Mouse (Mus musculus): ENCODE data around the gene Creb3l1.

Gene Creb3l1

DNA sequence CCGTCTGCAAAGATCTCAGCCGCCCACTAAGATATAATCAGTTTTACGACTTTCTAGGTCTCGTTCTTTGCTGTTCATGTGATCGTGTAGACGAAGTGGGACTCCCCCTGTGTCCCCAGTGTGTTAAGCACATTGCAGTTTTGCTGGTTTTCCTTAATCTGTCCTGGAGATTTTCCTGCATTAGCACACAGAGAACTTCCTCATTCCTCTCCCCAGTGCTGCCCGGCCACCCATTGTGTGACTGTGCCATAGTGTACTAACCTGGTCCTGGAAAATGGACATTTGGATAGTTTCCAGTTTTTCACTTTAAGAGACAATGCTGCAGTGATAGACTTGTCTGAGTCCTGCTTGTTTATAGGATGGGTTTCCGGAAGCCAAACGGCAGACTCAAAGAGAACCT is 10.0 kb upstream of the Creb3l1 start:
- in situ Hi-C loops (cut with MboI) = no loop called here

DNA sequence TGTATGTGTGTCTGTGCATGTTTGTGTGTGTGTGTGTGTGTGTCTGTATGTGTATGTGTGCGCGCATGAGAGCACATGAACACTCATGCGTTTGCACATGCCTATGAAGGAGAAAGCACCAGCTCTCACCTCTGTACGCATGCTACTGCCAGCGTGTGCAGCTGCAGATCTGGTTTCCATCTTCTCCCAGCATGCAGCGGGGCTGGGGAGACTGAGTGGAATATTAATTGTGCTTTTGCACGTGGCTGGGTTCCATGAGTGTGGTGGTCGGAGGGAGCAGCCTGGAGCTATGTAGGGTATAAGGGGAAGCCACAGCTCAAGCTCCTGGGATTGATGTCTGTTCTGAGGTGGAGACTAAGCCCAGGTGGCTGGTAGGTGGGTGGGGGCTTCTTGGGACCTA is 6.3 kb upstream of the Creb3l1 start:
- in situ Hi-C loops (cut with MboI) = no loop called here

DNA sequence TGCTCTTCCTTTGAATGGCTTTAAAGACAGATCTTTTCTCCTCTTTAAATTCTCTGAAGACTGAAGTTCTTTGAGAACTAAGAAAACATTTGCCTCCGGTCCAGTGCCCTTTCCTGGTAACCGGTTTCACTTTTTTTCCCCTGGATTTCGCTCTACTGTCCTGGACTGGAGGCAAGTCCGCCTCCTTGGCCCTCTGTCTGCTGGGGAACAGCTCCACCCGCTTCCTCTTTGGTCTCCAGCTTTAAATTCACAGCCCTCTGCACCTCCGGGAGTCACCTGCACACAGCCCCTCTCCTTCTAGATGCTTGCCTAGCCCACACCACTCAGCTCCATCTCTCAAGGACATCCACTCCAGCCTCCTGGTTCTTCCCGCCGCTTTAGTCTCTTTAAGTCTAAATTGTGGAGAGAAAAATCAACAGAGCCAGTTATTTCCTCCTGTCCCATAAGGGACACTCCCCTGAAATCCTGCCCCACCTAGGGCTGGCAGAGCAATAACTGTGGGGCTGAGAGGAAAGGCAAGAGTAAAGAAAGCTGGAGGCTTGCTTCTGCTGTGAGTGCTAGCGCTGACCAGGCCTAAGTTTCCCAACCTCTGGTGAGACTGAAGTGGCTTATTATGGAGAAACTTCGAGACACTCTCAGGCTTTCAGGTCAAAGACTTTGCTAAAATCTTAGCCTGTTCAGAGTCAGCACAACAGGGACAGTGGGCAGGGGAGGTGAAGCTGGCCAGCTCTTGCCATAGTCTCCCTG is 5.3 kb upstream of the Creb3l1 start:
- in situ Hi-C loops (cut with MboI) = no loop called here

DNA sequence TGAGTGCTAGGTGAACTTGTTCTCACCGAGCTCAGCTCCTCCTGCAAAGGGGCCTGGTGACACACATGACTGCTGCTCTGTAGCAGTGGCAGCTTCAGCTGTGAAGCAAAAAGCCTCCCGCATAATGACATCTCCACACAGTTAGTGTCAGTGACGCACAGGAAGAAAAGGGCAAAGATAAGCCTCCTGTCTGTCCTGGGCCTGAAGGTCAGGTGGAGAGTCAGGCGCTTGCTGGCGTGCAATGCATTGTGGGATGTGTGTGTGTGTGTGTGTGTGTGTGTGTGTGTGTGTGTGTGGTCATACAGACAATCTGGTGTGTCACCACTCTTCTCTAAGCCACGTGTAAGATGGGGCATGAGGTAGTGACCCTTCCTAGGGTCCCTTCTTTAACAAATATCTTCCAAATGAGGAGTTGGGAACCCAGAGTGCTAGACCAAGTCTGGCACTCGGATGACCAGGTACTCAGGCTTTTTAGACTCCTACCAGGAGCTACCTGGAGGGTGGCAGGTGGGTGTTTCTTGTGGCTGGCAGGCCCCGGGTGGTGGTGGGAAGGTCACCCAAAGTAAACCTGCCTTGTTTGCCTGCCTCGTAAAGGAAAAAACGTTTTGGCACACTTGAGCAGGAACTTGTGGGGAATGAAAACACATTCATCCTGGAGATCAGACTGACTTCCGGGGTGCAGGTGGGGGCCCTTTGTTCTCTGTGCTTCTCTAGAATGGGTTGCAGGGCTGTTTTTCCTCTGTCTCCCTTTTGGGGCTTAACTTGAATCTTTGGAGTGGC is 3.7 kb upstream of the Creb3l1 start:
- in situ Hi-C loops (cut with MboI) = no loop called here

DNA sequence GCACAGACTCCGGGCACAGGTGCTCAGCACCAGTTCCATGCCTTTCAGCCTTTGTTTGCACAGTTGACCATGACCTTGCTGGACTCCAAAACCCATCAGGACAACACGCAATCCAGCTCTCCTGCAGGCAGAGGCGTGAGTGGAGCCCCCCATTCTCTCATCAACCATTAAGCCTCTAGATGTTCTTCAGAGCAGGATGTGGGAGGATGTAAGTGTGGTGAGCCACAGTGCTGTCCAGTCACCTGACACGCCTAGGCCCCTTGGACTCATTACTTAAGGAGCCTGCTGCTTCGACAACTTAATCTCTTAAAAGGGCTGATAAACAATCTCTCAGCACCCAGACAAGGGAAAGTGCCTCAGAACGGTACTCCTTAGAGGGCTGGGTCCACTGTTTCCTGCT is 1.7 kb upstream of the Creb3l1 start:
- in situ Hi-C loops (cut with MboI) = no loop called here

DNA sequence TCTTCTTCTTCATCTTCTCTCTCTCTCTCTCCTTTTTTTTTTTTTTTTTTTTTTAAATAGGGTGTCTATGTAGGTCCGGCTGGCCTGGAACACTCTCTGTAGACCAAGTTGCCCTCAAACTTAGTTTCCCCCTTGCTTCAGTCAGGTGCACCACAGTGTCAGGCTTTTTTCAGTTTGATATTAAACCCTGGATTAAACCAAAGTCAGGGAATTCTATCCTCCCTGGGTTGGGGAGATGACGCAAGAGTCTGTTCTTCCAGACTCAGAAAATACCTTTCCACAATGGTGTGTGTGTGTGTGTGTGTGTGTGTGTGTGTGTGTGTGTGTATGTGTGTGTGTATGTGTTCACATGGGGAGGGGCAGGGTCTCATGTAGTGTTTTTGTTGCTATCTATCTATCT is 900 bp upstream of the Creb3l1 start:
- in situ Hi-C loops (cut with MboI) = no loop called here

DNA sequence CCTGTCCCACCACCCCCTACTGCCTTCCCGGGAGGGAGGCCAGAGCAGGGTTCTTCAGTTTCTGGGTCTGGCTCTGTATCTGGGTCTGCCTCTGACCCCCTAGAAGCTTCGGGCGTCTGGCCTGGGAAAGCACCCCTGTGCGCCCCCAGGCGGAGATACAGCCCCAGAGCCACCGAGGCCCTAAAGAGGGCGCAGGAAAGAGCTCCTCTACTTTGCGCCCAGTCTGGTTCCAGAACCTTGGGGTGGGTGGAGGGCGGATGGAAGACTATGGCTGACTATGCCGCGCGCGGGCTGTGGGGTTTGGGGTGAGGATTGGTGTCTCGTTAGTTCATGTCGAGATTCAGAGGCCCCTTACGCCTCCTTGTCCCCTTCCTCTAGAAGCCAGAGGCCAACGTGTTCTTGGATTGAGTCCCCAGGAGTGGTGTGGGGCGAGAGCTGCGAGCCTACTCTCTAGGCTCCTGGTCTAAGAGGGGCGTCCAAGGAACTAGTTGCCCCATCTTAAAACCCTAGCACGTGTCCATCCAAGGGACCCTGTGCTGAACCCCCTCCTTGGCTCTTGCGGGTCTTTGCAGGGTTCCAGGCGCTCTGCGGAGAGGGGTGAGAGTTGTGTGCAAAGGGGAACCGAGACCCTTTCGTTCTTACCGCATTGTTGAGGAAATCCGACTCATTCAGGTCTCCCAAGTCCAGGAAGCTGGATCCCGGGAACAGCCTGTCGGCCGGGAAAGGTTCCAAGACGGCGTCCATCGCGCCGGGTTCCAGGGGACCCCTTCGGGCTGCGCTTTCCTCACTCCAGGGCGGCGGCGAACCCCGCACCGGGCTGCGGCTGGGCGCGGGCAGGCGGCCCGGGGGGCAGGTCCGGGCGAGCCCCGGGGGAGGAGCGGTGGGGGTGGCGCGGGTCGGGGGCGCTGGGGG is 684 bp downstream of the Creb3l1 start:
- in situ Hi-C loops (cut with MboI) = no loop called here

DNA sequence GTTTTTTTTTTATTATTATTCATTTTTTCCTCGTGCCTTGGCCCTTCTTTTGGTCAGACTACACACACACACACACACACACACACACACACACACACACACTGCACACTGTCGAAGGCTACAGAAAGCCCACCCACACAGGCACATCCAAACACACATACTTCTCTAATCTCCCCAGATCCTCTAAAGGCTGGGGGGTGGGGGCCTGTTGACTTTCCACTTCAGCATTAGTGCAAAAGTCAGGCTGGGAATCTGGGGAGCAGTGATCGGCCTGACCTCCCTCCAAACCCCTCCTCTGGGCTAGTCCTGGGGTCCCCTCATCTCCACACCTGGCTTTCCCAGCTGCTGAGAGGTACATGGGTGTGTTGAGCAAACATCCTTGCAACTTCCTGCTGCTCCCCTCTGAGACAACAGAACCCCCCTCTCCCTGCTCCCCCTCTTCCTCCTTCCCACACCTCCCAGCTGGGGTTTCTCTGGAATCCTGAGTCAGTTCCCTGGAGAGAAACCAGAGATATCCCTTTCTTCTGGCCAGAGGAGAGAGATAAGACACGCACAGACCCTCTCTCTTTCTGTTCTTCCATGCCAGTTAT is 3.5 kb downstream of the Creb3l1 start:
- in situ Hi-C loops (cut with MboI) = no loop called here

DNA sequence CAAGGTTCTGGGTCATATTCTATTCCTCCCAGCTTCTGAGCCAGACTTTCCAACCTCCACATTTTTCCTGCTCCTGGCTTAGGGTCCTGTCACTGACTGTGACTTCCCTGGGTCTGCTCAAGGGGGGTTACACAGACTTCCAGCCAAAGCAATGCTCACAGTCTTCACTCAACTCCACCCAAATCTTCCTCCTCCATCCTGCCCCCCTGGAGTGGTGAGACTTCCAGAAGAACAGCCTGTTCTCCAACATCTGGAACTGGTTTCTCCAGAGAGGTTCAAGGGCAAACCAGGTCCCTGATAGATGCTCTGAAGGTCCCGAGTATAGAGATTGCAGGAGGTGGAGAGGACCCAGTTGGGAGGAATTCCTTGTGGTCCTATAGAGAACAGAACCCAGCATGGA is 6.9 kb downstream of the Creb3l1 start:
- in situ Hi-C loops (cut with MboI) = no loop called here

DNA sequence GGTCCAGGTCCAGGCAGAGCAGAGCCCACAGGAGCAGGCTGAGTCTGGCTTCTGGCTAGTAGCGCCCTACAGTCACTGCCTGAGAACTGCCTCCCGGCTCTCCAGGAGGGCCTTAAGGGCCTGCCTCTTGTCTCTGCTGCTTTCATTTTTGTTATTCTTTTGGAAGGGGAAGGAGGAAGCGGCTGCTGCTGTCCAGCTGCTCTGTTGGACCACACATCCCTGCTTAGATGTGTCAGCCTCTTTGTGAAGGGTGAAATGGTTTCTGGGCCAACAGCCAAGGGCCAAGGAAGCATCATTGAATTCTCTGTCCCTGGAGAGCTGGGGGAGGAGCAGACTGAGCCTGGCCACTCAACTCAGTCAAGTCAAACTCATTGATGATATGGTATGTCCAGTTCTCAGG is 7.3 kb downstream of the Creb3l1 start:
- in situ Hi-C loops (cut with MboI) = no loop called here

DNA sequence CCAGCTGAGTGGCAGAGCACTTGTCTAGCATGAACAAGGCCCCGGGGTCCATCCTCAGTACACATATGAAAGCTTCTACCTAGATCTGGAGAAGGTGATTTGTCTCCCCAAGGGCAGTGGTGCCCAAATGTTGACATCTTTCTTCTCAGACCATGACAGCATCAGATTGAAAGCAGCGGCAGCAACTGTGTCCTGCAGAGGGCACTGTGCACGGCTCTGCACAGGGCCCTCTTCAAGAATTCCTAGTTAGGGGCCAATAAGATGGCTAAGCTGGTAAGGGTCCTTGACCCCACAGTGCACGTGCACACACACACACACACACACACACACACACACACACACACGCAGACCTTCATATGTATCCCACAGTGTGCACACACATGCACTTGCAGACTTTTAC is 9.4 kb downstream of the Creb3l1 start:
- in situ Hi-C loops (cut with MboI) = no loop called here

DNA sequence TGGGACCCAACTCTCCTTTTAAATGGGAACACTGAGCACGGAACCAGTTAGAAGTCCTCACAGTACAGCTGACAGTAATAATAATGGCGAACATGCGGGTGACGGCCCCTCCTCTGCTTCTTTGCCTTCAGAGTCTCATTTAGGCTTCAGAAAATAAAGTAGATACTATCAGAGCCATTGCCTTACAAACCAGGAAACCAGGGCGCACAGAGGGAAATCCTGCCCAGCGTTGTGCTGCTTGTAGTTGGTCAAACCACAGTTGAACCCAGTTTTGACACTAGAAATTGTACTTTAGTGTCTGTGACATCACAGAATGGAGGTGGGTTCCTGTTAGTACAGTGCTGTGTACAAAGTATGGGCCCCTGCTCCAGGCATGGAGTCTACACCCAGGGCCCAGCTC is 10.1 kb downstream of the Creb3l1 start:
- in situ Hi-C loops (cut with MboI) = no loop called here

DNA sequence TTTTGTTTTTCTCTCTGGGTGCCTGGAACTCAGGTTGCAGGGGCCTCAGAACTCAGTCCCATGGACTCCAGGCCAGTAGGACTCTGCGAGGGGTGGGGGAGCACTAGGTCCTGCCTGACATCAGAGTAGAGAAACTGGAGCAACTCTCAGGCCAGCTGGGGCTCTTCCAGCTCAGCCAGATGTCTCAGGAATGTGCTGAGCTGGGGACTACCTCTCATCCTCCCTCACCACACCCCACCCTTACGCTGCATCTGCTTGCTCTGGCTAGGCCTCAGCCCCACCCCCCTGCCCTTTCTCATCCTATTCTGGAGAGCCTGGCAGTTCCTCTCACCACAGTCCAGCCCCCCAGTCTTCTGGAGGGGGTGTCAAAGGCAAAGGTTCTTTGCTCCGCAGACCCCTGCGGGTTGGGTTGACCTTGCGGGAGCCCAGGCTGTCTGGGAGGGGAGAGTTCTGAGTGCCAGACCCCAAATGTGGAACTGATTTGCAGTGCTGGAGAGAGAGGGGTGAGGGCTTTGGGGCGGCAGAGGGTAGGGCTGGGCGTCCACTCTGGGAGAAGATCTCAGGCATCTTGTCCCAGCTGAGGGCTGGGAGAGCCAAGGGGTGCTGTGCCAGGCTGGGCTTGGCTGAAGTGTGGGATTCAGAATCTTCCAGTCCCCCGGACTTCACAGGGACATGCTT is 11.4 kb downstream of the Creb3l1 start:
- in situ Hi-C loops (cut with MboI) = no loop called here

DNA sequence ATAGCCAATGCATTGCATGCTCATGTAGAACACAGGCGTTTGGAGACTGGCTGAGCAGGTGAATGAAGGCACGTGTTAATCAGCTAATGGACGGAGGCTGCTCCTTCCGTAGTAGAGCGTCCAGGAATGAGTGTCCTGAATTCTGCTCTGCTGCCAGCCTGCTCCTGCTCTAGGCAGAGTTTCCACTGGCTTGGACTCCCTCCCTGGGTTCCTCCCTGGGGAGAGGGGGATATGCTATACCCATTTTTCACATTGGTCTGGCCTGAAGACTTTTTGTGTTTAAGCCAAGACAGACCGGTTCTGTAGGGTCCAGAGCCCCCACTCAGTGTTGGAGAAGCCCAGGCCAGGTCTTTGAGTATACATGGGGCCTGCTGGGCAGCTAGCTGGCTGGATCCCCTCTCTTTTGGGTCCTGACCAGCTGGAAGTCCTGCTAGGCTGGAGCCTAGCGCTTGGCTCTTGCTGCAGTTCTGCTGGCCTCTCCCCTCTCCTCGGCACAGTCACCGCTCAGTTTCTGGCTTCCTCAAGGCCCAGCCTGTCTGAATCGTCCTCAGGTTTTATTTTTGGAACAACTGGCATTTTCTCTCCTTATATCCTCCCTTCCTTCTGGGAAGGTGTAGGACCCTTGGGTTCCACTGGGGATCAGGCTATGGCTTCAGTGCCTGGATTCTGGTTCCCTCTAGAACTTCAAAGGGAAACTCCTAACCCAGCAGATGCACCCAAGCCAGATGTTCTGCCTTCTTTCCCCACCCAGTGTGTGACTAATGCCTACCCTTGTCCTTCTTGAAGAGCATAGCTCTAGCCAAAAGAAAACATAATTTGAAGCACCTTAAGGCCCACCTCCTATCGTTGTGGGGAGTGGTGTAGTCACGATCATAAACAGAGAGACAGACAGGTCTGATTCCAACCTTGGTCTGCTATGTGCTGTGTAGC is 12.6 kb downstream of the Creb3l1 start:
- in situ Hi-C loops (cut with MboI) = no loop called here

DNA sequence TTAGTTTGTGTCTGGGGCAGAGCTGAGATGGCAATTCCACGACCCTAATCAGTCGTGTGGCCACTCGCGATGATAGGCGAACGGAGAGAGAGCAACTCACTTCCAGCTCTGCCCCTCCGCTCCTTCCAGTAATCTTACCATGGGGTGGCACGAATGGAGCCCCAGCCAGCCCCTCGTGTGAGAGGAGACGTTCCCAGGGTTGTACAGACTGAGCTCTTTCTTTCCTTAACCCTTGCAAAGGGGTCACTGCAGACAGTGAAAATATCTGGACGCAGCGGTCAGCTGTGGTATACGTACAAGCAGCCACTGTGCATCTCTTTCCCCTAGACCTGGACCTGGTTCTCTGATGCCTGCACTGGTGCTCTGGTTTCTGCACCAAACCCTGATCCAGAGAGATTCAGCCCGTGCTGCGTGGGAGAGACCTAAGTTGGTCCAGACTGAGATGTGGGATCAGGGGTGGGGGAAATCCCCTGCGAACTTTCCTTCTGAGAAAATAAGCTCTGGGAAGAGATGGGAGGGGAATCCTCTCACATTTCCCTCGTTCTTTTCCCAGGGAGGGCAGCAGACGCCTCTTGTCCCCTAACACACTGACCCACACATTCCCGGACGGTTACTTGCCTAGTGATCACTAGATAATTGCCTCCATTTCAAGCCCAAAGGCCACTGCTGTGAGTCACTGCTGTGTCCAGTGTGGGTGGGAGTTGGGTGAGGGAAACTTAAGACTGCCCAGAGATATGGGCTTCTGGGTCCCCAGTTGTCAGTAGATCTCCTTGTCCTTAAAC is 15.5 kb downstream of the Creb3l1 start:
- in situ Hi-C loops (cut with MboI) = no loop called here

DNA sequence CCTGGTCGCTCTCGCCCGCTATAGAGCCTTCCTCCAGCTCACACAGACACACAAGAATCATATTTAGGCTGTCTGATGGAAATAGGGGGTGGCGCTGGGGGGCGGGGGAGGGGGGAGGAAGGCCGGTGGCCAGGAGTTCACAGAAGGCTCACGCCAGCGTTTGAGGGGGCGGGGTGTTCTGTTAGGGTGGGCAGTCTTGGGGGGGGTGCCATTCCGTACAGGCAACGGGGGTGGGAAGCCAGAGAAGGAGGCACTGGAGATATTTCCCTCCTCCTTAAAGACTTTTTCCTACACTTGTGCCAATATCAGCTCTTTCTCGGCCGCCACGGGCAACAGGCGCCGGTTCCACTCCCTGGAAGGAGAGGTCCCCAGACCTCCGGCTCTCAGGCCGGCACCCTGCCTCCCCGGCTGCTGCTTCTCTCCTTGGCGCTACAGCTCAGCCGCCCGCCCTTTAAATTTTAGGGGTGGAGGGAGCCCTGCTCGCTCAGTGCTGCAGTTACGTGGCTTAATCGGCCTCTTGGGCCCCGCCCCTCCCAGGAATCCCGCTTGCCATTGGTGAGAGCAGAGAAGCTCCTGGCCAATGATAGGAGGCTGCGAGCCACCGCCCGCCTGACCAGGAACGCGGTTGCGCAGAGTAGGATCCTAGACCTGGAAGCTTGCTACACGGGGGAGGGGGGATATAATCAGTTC is 16.2 kb downstream of the Creb3l1 start:
- in situ Hi-C loops (cut with MboI) = no loop called here

DNA sequence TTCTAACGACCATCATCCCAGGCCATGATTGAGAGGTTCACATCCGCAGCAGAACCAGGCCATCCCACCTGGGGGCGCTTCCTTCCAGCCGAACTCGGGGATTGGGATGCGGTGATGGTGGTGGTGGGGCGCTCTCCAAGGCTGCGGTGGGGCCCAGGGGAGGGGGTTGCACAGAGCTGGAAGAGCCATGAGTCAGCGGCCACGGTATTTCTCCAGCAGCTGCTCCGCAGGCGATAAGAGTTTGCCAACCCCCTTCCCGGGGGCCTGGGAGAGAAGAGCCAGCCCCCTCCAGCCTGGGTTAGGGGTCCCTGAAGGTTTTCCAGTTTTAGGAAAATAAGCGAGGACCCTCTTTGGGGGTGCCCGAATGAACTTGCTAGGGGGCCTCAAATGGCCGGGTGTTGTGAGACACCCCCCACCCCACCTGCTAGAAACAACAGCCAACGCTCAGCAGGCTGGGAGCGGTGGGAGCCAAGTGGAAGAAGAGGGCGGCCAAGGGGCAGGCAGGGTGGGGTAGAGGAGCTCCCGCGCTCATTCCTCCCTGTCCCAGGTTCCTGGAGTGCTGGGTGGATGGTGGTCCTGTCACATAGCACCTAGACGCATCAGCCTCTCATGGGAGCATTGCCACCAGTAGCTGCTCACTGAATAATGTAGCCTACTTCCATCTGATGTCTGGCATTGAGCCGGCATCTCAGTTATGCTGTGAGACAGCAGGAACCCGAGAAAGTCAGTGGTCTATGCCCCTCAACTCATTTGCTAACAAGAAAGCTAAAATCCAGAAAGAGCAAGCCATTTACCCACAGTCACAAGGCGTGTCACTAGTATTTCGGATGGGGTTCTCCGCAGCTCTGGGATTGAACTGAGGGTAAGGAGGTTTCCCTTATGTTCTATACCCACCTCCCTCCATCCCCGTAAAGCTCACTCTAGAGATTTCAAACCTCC is 17.1 kb downstream of the Creb3l1 start:
- in situ Hi-C loops (cut with MboI) = no loop called here

DNA sequence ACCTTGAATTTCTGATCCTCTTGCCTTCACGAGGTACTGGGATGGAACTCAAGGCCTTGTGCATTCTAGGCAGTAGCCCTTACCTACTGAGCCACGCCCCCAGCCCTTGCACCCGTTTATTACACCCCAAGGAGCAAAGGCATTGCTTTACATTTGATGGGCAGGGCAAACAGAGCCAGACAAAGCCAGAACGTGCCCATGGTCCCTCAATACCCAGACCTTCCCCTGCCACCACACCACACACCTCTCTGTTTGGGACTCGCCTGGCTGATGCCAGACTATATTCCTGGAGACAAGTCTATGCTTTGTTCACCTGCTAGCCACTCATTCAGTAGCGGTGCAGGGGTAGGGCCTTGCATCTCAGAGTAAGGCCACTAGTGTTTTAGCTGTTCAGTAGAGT is 17.8 kb downstream of the Creb3l1 start:
- in situ Hi-C loops (cut with MboI) = no loop called here

All from mature B cell (primary cell).